Mouse (Mus musculus): Measurements from ENCODE around the gene Foxn3.

Gene Foxn3

DNA sequence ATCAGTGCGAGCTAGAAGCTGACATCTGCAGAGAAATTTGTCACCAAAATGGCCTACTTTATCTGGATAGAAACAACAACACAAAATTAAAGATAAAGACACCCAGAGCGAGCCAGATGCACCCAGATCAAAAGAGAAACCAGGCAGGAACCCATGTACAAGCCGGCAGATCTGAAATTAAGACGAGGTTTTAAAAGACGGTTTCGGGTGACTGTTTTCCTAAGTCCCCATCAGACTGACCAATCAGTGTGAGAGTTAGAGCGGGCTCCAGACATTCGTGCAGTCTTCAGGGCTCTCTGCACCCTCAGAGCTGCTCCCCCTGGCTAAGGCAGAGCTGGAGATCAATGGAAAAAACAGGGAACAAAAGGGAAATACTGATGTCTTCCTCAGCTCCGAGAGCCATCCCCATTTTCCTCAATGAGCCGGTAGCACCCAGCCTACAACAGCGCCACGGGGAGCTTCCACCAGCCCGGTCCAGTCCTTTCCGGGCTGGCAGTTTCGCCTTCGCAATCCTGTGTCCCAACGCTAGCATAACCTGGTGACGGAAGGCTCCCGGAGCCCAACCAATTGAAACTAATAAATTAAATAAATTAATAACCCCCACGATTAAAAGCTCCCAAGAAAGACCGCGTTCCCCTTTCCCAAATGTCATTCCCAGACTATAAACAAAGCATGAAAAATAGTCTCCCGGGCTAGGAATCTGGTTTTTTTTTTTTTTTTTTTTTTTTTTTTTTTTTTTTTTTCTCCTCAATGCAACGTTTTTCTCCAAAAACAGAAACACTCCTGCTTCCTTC lies 1.1 kb downstream of the Foxn3 start:
- DNase-seq (ENCODE audit: low spot score in 2 of 2): peak; percentile 58 to 61

DNA sequence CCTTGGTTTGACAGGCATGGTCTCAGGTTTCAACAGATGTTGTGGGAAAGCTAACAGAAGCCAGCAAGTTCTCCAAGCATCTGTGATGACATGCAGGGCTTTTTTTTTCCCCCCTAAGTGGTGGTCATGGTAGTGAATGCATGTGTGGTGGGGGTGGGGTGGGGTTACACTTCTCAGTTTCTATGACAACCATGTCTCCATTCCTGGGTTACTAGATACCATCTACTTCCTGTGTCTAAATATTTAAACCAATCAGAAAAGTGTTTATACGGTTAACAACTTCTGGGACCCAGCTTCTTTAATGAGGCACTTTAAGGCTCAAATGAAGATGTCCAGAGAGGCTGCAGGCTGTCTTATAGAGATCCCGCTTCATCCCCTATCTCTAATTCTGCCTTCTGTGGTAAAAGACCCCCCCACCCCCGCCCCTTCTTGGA lies 2.0 kb downstream of the Foxn3 start:
- no peak for DNase-seq (ENCODE audit: low spot score in 2 of 2)

DNA sequence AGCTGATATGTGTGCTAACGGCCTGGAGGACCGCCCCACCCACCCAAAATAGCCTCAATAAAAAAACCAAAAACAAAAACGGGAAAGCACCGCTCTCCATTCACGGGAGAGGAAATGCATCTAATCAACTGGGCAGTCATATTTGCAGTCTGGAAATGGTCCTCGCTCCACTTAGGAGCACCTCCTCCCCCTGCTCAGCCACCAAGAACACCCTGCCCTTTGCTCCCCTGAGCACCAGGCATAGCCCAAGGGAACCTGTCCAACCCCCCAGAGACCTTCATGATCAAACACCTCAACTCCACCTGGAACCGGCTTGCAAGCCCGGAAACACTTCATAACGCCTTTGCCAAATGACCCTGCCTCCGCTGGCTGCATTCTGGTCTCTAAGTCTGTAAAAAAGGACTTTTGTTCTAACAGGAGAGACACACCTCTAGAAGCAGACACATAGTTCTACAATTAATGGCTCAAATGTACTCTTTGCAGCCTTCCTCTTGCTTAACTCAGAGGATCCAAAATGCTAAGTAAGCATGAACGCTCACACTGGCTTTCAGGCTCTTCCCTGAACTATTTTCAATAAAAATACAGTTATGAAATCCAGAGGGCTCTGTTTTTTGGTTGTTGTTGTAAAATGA lies 2.6 kb downstream of the Foxn3 start:
- peak in 1 of 2 experiments; percentile 22 for DNase-seq (ENCODE audit: low spot score in 2 of 2)

GRCm38 (mm10) chr12:99559483-99559882 lies 3.9 kb downstream of the Foxn3 start:
- no peak for DNase-seq (ENCODE audit: low spot score in 2 of 2)

GRCm38 (mm10) chr12:99558476-99558875 lies 4.9 kb downstream of the Foxn3 start:
- no peak for DNase-seq (ENCODE audit: low spot score in 2 of 2)

DNA sequence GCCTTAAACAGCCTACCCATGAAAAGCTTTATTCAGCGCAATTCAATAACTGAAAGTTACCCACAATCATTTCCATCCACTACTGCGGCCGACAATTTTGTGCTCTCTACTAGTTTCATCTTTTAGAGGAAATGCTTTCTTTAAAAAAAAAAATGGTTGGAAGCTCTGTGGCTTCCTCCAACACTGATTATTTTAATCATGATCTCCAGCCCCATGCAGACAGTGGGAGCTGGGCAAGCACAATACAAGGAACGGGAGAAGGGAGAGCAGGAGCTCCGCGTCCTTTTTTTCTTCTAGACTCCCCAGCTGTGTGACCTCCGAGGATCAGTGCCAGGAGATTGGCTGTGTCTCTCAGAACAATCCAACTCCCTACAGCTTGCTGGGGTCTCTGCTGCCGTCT lies 5.9 kb downstream of the Foxn3 start:
- DNase-seq (ENCODE audit: low spot score in 2 of 2): peak in 1 of 2 experiments; percentile 27

DNA sequence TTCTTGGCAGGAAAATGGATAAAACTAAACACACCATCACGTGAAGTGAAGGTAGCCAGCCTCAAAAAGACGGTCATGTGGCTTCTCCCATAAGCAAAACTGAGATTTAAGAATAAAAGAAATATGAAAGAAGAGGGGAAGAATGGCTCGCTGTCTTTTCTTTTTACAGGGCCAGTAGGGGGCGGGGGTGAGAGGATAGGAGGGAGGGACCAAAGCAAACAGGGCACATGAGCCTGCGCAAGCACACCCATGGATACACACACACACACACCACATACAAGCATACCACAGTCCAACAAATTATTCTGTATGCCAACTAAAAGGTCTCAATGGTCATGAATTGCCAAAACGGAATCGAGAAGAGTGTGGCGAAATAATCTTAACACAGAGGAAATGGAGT lies 12.8 kb downstream of the Foxn3 start:
- DNase-seq (ENCODE audit: low spot score in 2 of 2): no peak

DNA sequence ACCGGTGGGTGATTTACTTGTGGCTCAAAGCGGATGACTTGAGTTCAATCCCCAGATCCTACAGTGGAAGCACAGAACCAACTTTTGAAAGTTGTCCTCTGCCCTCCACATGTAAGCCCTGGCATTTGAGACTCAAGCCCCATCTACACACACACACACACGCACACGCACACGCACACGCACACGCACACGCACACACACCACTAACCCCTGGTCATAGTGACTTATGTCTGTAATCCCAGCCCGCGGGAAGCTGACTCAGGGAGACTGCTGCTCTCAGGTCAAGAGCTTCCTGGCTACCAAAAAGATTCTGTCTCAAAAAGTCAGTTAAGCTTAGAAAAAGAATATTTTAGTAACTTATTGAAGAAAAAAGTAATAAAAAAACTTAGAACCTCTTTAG lies 13.6 kb downstream of the Foxn3 start:
- DNase-seq (ENCODE audit: low spot score in 2 of 2): no peak

DNA sequence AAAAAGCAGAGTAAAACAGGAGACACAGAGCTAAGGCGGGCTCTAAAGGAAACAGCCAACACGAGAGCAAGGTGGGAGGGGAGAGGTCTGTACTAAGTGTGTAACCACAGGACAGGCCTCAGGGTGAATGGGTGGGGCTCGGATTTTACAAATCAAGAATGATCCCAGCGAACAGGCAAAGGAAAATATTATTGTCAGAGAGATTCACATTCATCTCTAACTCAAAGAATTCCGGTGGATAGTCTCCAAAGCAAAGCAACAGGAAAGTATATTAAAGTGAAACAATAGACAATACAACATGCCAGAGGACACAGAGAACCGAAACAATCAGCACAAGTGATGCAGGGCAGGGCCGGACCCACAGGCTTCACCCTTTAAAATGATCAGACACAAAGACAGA lies 15.0 kb downstream of the Foxn3 start:
- no peak for DNase-seq (ENCODE audit: low spot score in 2 of 2)

DNA sequence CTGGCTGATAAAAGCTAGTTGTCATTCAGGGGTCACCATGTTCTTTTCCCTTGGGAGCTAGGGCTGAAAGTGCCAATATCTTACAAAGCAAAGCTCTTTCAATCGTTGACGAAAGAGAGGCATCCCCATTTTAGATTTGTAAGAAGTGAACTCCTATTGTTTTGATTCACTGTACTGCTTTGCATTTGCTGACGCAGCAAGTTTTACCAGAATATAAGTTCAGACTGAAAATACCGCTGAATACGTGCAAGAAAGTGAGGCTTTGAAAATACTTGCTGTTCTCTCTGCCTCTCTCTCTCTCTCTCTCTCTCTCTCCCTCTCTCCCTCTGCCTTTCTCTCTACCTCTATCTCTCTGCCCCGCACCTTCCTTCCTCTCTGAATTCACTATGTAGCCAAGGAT lies 16.1 kb downstream of the Foxn3 start:
- DNase-seq (ENCODE audit: low spot score in 2 of 2): no peak

DNA sequence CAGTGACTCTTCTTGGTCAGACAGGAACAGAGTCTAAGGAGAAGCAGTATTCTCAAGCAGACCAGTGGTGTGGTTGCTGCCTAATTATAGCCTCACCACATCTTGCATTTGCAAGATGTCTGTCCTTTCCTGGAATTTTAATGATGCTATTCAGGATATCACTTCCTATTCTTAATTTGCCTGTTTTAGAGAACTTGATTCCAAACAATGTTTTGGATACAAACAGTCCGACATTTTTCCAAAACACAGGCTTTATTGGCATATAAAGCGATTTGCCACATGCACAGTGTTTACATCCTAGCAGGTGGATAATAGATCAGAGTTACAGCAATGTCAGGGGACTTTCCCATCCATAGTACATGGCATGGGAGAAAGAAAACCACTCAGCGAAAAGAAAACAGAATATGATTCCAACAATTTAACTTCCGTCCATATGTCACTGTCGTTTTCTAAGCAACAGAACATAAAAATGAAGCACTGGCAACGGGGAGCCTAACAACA lies 18.1 kb downstream of the Foxn3 start:
- no peak for DNase-seq (ENCODE audit: low spot score in 2 of 2)

- DNase-seq (ENCODE audit: low spot score in 2 of 2): no peak
Observed at GRCm38 (mm10) chr12:99544262-99545128, 18.9 kb downstream of the Foxn3 start.

DNA sequence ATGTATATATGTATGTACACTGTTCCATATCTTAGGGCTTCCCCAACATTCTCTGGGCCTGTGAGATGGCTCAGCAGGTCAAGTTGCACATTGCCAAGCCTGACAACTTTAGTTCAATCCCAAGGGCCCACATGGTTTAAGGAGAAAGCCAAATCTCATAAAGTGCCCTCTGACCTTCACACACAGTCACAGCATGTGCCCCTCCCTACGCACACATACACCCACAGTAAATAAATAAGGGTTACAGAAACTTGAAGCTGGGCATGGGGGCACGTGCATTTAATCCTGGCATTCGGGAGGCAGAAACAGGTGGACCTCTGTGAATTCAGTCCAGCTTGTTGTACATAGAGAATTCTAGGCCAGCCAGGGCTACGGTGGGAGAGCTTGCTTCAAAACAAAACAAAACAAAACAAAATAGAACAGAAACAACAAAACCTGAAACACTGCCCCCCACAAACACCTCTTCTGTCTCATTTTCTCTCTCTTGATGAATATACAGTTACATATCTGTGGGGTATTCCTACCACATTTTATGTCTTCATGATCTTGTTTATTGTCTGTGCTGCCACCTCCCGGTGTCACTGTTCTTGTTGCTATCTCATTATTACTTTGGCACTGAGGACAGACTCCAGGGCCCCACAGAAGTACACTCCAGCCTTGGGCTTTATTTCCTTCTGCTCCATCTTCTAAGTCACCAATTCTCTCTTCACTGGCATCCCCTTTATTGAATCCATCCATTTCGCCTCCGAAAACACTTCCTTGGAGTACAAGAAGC lies 19.8 kb downstream of the Foxn3 start:
- no peak for DNase-seq (ENCODE audit: low spot score in 2 of 2)

- no peak for DNase-seq (ENCODE audit: low spot score in 2 of 2)
Observed at GRCm38 (mm10) chr12:99540201-99540600, 23.2 kb downstream of the Foxn3 start.

DNA sequence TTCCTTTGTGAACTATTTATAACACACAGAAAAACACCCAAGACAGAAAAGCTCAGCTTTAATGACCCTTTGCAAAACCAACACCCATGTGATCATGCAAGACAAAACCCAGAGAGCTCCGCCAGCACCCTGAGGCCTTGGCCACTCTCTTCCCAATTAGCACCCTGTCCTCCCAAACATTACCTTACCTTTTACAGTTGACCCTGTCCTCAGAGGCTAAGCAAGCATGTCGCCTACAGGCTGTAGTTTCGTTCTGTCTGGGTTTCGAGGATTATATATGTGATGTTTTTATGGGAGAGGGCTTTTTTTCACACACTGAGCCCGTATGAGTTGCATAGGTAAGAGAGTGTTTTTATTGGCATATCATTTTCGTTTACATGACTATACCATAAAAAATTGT lies 26.1 kb downstream of the Foxn3 start:
- DNase-seq (ENCODE audit: low spot score in 2 of 2): no peak

GRCm38 (mm10) chr12:99536426-99536825 lies 27.0 kb downstream of the Foxn3 start:
- DNase-seq (ENCODE audit: low spot score in 2 of 2): no peak

GRCm38 (mm10) chr12:99532342-99532741 lies 31.0 kb downstream of the Foxn3 start:
- no peak for DNase-seq (ENCODE audit: low spot score in 2 of 2)

- DNase-seq (ENCODE audit: low spot score in 2 of 2): peak in 1 of 2 experiments; percentile 39
Observed at GRCm38 (mm10) chr12:99529687-99530411, 33.5 kb downstream of the Foxn3 start.

GRCm38 (mm10) chr12:99528958-99529357 lies 34.4 kb downstream of the Foxn3 start:
- DNase-seq (ENCODE audit: low spot score in 2 of 2): peak in 1 of 2 experiments; percentile 18

GRCm38 (mm10) chr12:99527452-99527851 lies 35.9 kb downstream of the Foxn3 start:
- DNase-seq (ENCODE audit: low spot score in 2 of 2): peak in 1 of 2 experiments; percentile 28

All from right cerebral cortex, postnatal 10 days (tissue).